Mouse (Mus musculus): Measurements from ENCODE around the gene Hnrnpul2.

DNA sequence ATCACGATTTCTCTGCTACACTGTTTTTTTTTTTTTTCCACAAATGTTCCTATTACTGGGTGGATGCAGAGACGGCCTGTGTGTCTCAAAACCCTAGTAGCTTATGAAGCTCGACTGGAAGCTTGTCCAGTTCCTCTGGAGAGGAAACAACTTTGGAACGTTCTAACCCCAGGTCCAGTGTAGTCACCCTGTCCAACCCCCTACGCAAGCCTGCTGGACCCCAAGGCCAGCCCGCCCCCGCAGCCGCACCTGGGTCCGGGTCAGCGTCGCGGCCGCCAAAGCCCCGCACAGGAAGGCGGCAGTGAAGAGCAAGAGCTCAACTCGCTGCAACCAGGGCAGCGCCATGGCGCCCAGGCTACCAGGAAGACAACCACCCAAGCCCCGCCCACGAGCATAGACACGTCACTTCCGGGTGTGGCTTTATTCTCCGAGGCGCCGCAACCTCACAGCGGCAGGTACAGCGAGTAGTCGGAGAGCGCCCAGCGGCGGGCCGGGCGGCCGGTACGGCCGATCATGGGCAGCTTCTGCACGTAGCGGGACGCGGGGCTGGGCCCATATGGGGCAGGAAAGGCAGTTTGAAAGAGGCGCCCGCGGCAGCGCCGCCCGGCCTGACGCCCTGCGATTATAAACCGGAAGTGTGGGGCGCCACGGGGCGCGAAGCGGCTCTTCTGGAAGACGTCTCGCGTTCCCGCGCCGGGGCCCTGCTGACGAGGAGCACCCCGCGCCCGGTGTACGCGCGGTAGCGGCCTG, 45.5 kb upstream of the Hnrnpul2 start, which contains the start of gene Tmem179b:
- TF ChIP-seq CTCF (IDR thresholded peaks at IDR 0.05; ENCODE audit: extremely low read depth, insufficient read depth, low read length) (no peak), POLR2A (IDR thresholded peaks at IDR 0.05; ENCODE audit: extremely low read depth, insufficient read depth, low read length) (peak; percentile 95)

Data from cortical plate, adult 2 months (tissue).